Mouse (Mus musculus): Measurements from ENCODE around the gene Hif3a. TPM values are rescaled to one million over a fixed set of nuclear protein-coding genes. Genes with fewer than 3 reads are reported as not detected.

Hif3a gene
- polyA plus RNA-seq, 1 experiment from 2014 or later, result 36.4 TPM

DNA sequence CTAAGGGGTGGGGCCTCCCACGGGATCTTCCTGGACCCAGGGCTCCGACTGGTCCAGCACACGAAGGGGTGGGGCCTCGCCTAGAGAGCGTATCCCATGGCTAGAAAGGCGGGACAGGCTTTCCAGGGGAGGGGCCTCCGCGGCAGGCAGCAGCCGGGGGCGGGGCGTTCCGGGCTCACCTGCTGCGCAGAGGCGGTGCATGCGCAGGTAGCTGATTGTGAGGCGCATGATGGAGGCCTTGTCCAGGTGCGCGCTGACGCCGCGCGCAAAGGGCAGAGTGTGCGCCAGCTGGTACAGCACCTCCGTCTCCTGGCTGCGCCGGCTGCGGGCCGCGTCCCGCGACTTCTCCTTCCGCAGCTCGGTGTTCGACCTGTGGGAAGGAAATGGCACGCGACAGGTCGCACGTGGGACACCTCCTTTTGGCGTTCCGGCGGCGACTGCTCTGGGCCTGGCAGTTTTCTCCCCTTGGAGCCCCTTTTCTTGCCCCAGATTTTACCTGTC is 6.1 kb downstream of the Hif3a start:
- under 1% methylated on average over 42 of the region's 42 CpGs for WGBS
- Histone ChIP-seq H3K4me3 (peak overlapping the region; percentile 53), H3K36me3 (peaks cover 32% of the 10 kb centered on the region), H3K4me2 (peak overlapping the region; percentile 71), H3K4me1 (replicated peaks) (peaks cover 52% of the 10 kb centered on the region), H3K27me3 (no peaks in the 10 kb centered on the region), H3K9ac (peak overlapping the region; percentile 65), H3K9me3 (replicated peaks) (no peaks in the 10 kb centered on the region), H3K27ac (peak overlapping the region; percentile 96)
- ATAC-seq (replicated peaks; ENCODE audit: insufficient number of reproducible peaks, insufficient read depth, low FRiP score, low read depth), result peak; percentile 53

DNA sequence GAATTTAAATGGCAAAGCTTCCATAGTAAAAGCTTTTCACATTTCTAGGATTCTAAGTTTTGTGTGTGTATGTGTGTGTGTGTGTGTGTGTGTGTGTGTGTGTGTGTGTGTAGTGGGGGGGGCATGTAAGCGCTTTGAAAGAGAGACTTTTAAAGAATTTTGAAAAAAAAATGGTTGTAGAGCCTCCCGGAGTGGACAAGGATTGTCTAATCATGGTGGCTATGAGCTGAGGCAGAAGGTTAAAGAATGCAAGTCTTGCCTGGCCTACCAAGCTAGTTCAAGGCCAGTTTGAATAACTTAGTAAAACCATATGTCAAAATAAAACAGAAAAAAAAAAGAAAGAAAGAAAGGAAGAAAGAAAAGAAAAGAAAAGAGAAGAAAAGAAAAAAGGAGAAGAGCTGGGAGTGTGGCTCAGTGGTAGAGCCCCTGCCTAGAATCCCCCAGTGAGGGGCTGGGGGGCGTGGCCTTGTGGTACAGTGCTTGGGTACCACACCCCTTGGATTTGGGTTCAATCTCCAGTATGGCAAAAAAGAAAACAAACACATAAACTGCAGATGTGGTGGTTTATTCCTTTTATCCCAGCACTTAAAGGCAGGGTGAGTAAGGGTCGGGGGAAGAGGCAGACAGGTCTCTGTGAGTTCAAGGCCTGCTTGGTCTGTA is 6.8 kb downstream of the Hif3a start:
- H3K4me1 ChIP-seq (replicated peaks), result peaks cover 45% of the 10 kb centered on the region

GRCm38 (mm10) chr7:17054325-17054989 is 7.8 kb downstream of the Hif3a start:
- H3K9me3 ChIP-seq (replicated peaks), result no peaks in the 10 kb centered on the region
- no peak overlapping the region for H3K27ac ChIP-seq
- ATAC-seq (replicated peaks; ENCODE audit: insufficient number of reproducible peaks, insufficient read depth, low FRiP score, low read depth), result no peak
- peaks cover 39% of the 10 kb centered on the region for H3K4me1 ChIP-seq (replicated peaks)
- H3K36me3 ChIP-seq, result peaks cover 43% of the 10 kb centered on the region
- 89% methylated on average over 16 of the region's 16 CpGs for WGBS
- no peaks in the 10 kb centered on the region for H3K27me3 ChIP-seq
- no peak overlapping the region for H3K4me3 ChIP-seq
- no peak overlapping the region for H3K9ac ChIP-seq
- no peak overlapping the region for H3K4me2 ChIP-seq

More for the DNA sequence above, 6.8 kb downstream of the Hif3a start:
- WGBS, result 90% methylated on average over 4 of the region's 4 CpGs
- Histone ChIP-seq H3K9ac (no peak overlapping the region), H3K4me3 (peak overlapping the region; percentile 53), H3K36me3 (peaks cover 34% of the 10 kb centered on the region), H3K27me3 (no peaks in the 10 kb centered on the region), H3K4me2 (peak overlapping the region; percentile 71), H3K9me3 (replicated peaks) (no peaks in the 10 kb centered on the region), H3K27ac (peak overlapping the region; percentile 96)
- ATAC-seq (replicated peaks; ENCODE audit: insufficient number of reproducible peaks, insufficient read depth, low FRiP score, low read depth), result no peak

- Histone ChIP-seq H3K4me1 (replicated peaks) (peaks cover 9% of the 10 kb centered on the region), H3K36me3 (peaks cover 69% of the 10 kb centered on the region), H3K9me3 (replicated peaks) (no peaks in the 10 kb centered on the region), H3K4me2 (no peak overlapping the region), H3K27ac (no peak overlapping the region), H3K4me3 (no peak overlapping the region), H3K9ac (no peak overlapping the region), H3K27me3 (no peaks in the 10 kb centered on the region)
- ATAC-seq (replicated peaks; ENCODE audit: insufficient number of reproducible peaks, insufficient read depth, low FRiP score, low read depth), result peak; percentile 32; the same call in 1 of the 2 replicates
- WGBS, result 18% methylated on average over 15 of the region's 17 CpGs
These were observed 11.2 kb downstream of the Hif3a start for GRCm38 (mm10) chr7:17050933-17051594.

DNA sequence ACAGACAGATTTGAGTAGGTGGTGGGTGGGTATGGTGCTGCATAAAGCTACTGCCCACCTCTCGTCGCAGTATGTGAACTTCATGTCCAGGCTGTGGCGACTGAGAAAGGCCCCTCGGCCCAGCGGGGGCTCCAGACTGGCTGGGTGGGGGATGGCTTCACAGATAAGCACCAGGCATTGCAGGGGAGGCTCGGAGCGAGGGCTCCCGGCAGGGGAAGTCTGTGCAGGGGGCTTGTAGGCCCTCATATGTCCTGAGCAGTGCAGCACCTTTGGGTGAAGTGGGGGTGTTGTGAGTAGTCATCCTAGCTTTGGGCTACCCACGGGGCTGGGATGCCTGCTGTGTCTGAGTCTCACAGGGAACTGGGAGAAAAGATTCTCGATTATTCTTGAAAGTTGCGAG is 11.7 kb downstream of the Hif3a start:
- 55% methylated on average over 11 of the region's 11 CpGs for WGBS
- H3K9me3 ChIP-seq (replicated peaks), result no peaks in the 10 kb centered on the region
- H3K9ac ChIP-seq, result no peak overlapping the region
- no peak overlapping the region for H3K4me2 ChIP-seq
- ATAC-seq (replicated peaks; ENCODE audit: insufficient number of reproducible peaks, insufficient read depth, low FRiP score, low read depth), result 0 out of 2 replicates have a peak, but pooled peaks have one; percentile 7
- H3K4me3 ChIP-seq, result no peak overlapping the region
- H3K4me1 ChIP-seq (replicated peaks), result peaks cover 4% of the 10 kb centered on the region
- H3K27ac ChIP-seq, result no peak overlapping the region
- no peaks in the 10 kb centered on the region for H3K27me3 ChIP-seq
- H3K36me3 ChIP-seq, result peaks cover 69% of the 10 kb centered on the region

DNA sequence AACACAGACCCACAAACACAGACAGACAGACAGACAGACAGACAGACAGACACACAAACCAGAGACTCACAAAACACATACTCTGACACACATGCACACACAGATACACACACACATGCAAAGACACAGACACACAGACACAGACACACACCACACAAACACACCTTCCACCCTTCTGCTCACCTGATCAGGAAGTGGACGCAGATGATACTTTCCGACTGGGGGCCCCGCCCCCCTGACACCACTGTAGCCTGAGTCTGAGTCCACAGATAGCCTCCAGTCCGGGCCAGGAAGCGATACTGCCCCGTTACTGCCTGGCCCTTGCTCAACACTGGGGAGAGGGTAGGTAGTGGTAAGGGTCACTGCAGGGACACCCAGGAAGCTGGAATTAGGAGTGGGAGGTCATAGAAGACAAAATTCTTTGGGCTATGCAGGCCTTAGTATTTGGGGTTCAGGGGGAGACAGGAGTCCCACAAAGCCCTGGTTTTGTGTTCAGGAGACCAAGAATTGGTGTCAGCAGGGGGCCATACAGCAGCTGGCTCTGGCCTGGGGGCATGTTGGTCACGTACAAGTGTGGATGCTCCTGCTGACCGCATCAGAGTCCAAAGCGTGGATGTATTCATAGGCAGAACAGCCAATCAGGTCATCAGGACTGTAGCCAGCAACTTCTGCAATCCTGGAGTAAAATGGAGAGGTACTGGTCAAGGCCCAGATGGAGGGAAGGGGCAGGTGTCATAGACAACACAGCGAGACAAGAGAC is 13.6 kb downstream of the Hif3a start:
- Histone ChIP-seq H3K36me3 (peaks cover 70% of the 10 kb centered on the region), H3K4me1 (replicated peaks) (peaks cover 7% of the 10 kb centered on the region), H3K9me3 (replicated peaks) (no peaks in the 10 kb centered on the region), H3K4me2 (no peak overlapping the region), H3K9ac (no peak overlapping the region), H3K27me3 (no peaks in the 10 kb centered on the region), H3K4me3 (no peak overlapping the region), H3K27ac (no peak overlapping the region)
- no peak for ATAC-seq (replicated peaks; ENCODE audit: insufficient number of reproducible peaks, insufficient read depth, low FRiP score, low read depth)
- WGBS, result 85% methylated on average over 10 of the region's 10 CpGs

GRCm38 (mm10) chr7:17047041-17047682 is 15.1 kb downstream of the Hif3a start:
- Histone ChIP-seq H3K9me3 (replicated peaks) (no peaks in the 10 kb centered on the region), H3K36me3 (peaks cover 77% of the 10 kb centered on the region), H3K4me2 (no peak overlapping the region), H3K27ac (no peak overlapping the region), H3K4me3 (no peak overlapping the region), H3K27me3 (no peaks in the 10 kb centered on the region), H3K4me1 (replicated peaks) (peaks cover 7% of the 10 kb centered on the region), H3K9ac (no peak overlapping the region)
- WGBS, result 91% methylated on average over 5 of the region's 5 CpGs
- ATAC-seq (replicated peaks; ENCODE audit: insufficient number of reproducible peaks, insufficient read depth, low FRiP score, low read depth), result no peak

DNA sequence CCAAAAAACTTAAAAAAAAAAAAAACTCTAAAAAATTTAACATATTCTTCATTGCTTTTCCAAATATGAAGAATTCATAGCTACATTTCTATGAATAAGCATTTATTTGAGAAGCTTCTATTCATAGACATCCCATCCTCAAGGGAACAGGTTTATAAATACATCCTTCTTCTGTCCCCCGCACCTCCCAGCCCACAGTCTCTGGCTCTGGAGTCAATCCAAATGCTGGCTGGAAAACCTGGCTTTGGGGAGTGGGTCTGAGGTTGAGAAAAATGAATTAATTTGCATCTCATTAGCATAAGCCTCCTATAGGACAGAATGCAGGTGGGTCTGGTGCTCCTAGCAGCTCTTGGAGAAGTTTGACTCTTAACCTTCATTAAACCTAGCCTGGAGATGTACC is 16.5 kb downstream of the Hif3a start:
- Histone ChIP-seq H3K27ac (no peak overlapping the region), H3K4me1 (replicated peaks) (peaks cover 4% of the 10 kb centered on the region; the same call in 1 of the 2 replicates), H3K9ac (no peak overlapping the region), H3K4me2 (no peak overlapping the region), H3K4me3 (no peak overlapping the region), H3K9me3 (replicated peaks) (no peaks in the 10 kb centered on the region), H3K27me3 (no peaks in the 10 kb centered on the region), H3K36me3 (peaks cover 75% of the 10 kb centered on the region)
- 28% methylated on average over 1 of the region's 1 CpGs for WGBS
- no peak for ATAC-seq (replicated peaks; ENCODE audit: insufficient number of reproducible peaks, insufficient read depth, low FRiP score, low read depth)

- 91% methylated on average over 7 of the region's 7 CpGs for WGBS
- H3K4me2 ChIP-seq, result no peak overlapping the region
- H3K9me3 ChIP-seq (replicated peaks), result no peaks in the 10 kb centered on the region
- H3K36me3 ChIP-seq, result peaks cover 88% of the 10 kb centered on the region
- H3K27me3 ChIP-seq, result no peaks in the 10 kb centered on the region
- H3K27ac ChIP-seq, result no peak overlapping the region
- H3K4me3 ChIP-seq, result no peak overlapping the region
- ATAC-seq (replicated peaks; ENCODE audit: insufficient number of reproducible peaks, insufficient read depth, low FRiP score, low read depth), result no peak
- H3K4me1 ChIP-seq (replicated peaks), result no peaks in the 10 kb centered on the region
- H3K9ac ChIP-seq, result no peak overlapping the region
These were observed 22.9 kb downstream of the Hif3a start for GRCm38 (mm10) chr7:17039373-17039772.

GRCm38 (mm10) chr7:17038018-17038695 is 24.1 kb downstream of the Hif3a start:
- no peak; the same call in 1 of the 2 replicates for ATAC-seq (replicated peaks; ENCODE audit: insufficient number of reproducible peaks, insufficient read depth, low FRiP score, low read depth)
- no peak overlapping the region for H3K27ac ChIP-seq
- H3K4me1 ChIP-seq (replicated peaks), result no peaks in the 10 kb centered on the region
- H3K36me3 ChIP-seq, result peaks cover 88% of the 10 kb centered on the region
- H3K4me2 ChIP-seq, result no peak overlapping the region
- H3K4me3 ChIP-seq, result no peak overlapping the region
- no peak overlapping the region for H3K9ac ChIP-seq
- no peaks in the 10 kb centered on the region for H3K9me3 ChIP-seq (replicated peaks)
- no peaks in the 10 kb centered on the region for H3K27me3 ChIP-seq
- 66% methylated on average over 9 of the region's 9 CpGs for WGBS
